Mouse (Mus musculus) thymus, postnatal 25 days (tissue): ENCODE data around the gene Hoxd12.
A peak's percentile ranks its signal among the peaks of the same experiment; 100 is the strongest.

Source experiments
- DNase-seq: peaks from one replicate; pipeline ENCODE4 v3.0.0; 2022

The Hoxd12 gene

GRCm38 (mm10) chr2:74666411-74666810, 8.4 kb upstream of the Hoxd12 start:
- no peak for DNase-seq

GRCm38 (mm10) chr2:74667191-74667841, 7.5 kb upstream of the Hoxd12 start:
- no peak for DNase-seq

- no peak for DNase-seq
Measured at GRCm38 (mm10) chr2:74667842-74668357, 6.9 kb upstream of the Hoxd12 start, which contains the start of gene Hoxd13. Gene Hoxd13, plus strand, starts transcription at chr2:74668310.

- no peak for DNase-seq
Measured at GRCm38 (mm10) chr2:74668370-74669229, 6.2 kb upstream of the Hoxd12 start.

GRCm38 (mm10) chr2:74669230-74669578, 5.6 kb upstream of the Hoxd12 start:
- no peak for DNase-seq

GRCm38 (mm10) chr2:74669650-74670235, 5.1 kb upstream of the Hoxd12 start:
- DNase-seq: no peak

- no peak for DNase-seq
Measured at GRCm38 (mm10) chr2:74670632-74671188, 4.1 kb upstream of the Hoxd12 start.

- no peak for DNase-seq
Measured at GRCm38 (mm10) chr2:74671847-74672246, 3.0 kb upstream of the Hoxd12 start.

GRCm38 (mm10) chr2:74672481-74673362, 2.1 kb upstream of the Hoxd12 start:
- peak; percentile 40 for DNase-seq

GRCm38 (mm10) chr2:74673835-74674425, 883 bp upstream of the Hoxd12 start:
- DNase-seq: no peak

GRCm38 (mm10) chr2:74675666-74676282, 961 bp downstream of the Hoxd12 start:
- DNase-seq: no peak

- DNase-seq: no peak
Measured at GRCm38 (mm10) chr2:74676376-74677052, 1.7 kb downstream of the Hoxd12 start.

GRCm38 (mm10) chr2:74677106-74677505, 2.3 kb downstream of the Hoxd12 start:
- DNase-seq: no peak

- no peak for DNase-seq
Measured at GRCm38 (mm10) chr2:74678891-74679595, 4.2 kb downstream of the Hoxd12 start, which contains the start of gene Hoxd11. Gene Hoxd11, plus strand, starts transcription at chr2:74679557.

- no peak for DNase-seq
Measured at GRCm38 (mm10) chr2:74679596-74679971, 4.8 kb downstream of the Hoxd12 start.

GRCm38 (mm10) chr2:74679980-74680379, 5.2 kb downstream of the Hoxd12 start:
- DNase-seq: no peak

- DNase-seq: no peak
Measured at GRCm38 (mm10) chr2:74680561-74681398, 6.0 kb downstream of the Hoxd12 start.

- no peak for DNase-seq
Measured at GRCm38 (mm10) chr2:74681594-74682531, 7.0 kb downstream of the Hoxd12 start.
